Mouse (Mus musculus): Measurements from ENCODE around the gene Pofut2. TPM values are rescaled to one million over a fixed set of nuclear protein-coding genes. Genes with fewer than 3 reads are reported as not detected.

Pofut2 gene
- polyA plus RNA-seq (2014; fragmentation: Nextera tagmentation; extraction: Ambion mirVana), result 128 and 135 TPM in 2 replicates

GRCm38 (mm10) chr10:77258704-77259621, at the start of gene Pofut2:
Gene Pofut2, plus strand, starts transcription at chr10:77259218.
- H3K9ac ChIP-seq, result peak within 1 kb of the TSS; percentile 88
- H3K9me3 ChIP-seq (ENCODE audit: low read depth, low read length), result no peaks in the 10 kb centered on the region
- DNase-seq (peak; percentile 100), ATAC-seq (ENCODE audit: insufficient read depth) (peak; percentile 98)
- H3K4me3 ChIP-seq (ENCODE audit: low read depth, low read length), result peak within 1 kb of the TSS; percentile 91
- TF ChIP-seq CTCF (IDR thresholded peaks at IDR 0.05; ENCODE audit: low read depth), result peak; percentile 55
- no peaks in the 10 kb centered on the region for H3K27me3 ChIP-seq (ENCODE audit: insufficient read depth, low read length)
- peaks cover 35% of the 10 kb centered on the region for H3K36me3 ChIP-seq (ENCODE audit: insufficient read depth)
- H3K4me1 ChIP-seq (ENCODE audit: insufficient read depth), result 0 out of 2 replicates have a peak, but pooled peaks cover 6% of the 10 kb centered on the region
- peak within 1 kb of the TSS; percentile 88 for H3K27ac ChIP-seq (ENCODE audit: low read depth)
- peak within 1 kb of the TSS; percentile 87 for H3K4me2 ChIP-seq
- WGBS, result under 1% methylated on average over 81 of the region's 81 CpGs

DNA sequence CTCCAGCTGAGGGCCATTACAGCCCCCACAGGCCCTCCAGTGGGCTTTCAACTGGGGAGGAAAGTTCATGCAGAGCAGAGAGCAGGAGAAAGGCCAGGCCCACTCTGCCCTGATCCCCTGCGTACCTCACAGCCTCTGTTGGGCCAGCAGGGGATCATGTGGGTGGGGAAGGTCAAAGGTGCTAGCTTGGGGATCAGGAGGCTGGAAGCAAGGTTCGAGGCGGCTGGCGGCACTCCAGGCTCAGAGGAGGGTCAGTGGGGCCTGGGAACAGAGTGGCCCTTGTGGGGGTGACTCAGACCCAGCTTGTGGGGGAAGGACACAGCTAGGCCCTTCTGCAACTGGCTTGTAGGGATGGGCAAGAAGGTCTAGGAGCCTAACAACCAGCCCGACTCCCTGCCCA, 49.8 kb upstream of the Pofut2 start:
- no peak overlapping the region for H3K27ac ChIP-seq (ENCODE audit: low read depth)
- WGBS, result 59% methylated on average over 5 of the region's 5 CpGs
- H3K4me1 ChIP-seq (ENCODE audit: insufficient read depth), result peaks cover 5% of the 10 kb centered on the region; the same call in 1 of the 2 replicates

DNA sequence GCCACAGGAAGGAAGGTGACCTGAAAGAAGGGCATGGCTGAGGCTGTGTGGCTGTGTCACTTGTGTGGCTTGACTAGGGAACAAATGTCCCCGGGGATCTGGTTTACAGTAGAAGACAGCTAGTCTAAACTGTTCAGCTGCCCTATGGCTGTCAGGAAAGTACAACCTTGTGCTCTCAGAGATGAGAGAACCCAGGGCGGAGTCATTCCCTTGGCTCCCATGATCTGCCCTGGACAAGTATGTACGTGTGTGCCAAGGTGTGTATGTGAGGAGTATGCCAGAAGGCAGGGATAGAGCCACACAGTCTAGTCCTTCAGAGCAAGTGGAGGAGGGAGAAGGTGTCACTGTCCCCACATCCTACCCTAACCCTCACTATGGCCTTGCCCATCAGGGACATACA, 48.4 kb upstream of the Pofut2 start:
- 93% methylated on average over 3 of the region's 3 CpGs for WGBS
- ATAC-seq (ENCODE audit: insufficient read depth), result no peak
- Histone ChIP-seq H3K4me1 (ENCODE audit: insufficient read depth) (peaks cover 13% of the 10 kb centered on the region; the same call in 1 of the 2 replicates), H3K9ac (no peak overlapping the region), H3K4me3 (ENCODE audit: low read depth, low read length) (no peak overlapping the region), H3K9me3 (ENCODE audit: low read depth, low read length) (no peaks in the 10 kb centered on the region), H3K36me3 (ENCODE audit: insufficient read depth) (no peaks in the 10 kb centered on the region), H3K27me3 (ENCODE audit: insufficient read depth, low read length) (no peaks in the 10 kb centered on the region), H3K4me2 (no peak overlapping the region), H3K27ac (ENCODE audit: low read depth) (0 out of 2 replicates have a peak overlapping the region, but pooled peaks have one; percentile 22)
- no peak for DNase-seq
- TF ChIP-seq CTCF (IDR thresholded peaks at IDR 0.05; ENCODE audit: low read depth), result no peak

More for the DNA sequence above, 49.8 kb upstream of the Pofut2 start:
- Histone ChIP-seq H3K36me3 (ENCODE audit: insufficient read depth) (no peaks in the 10 kb centered on the region), H3K9me3 (ENCODE audit: low read depth, low read length) (no peaks in the 10 kb centered on the region), H3K9ac (no peak overlapping the region), H3K4me3 (ENCODE audit: low read depth, low read length) (no peak overlapping the region), H3K27me3 (ENCODE audit: insufficient read depth, low read length) (no peaks in the 10 kb centered on the region), H3K4me2 (no peak overlapping the region)
- no peak for ATAC-seq (ENCODE audit: insufficient read depth)
- no peak for DNase-seq
- no peak for TF ChIP-seq CTCF (IDR thresholded peaks at IDR 0.05; ENCODE audit: low read depth)

GRCm38 (mm10) chr10:77211116-77211570, 47.9 kb upstream of the Pofut2 start:
- no peak overlapping the region; the same call in 1 of the 2 replicates for H3K4me2 ChIP-seq
- peak; percentile 76 for DNase-seq
- H3K9ac ChIP-seq, result no peak overlapping the region
- no peaks in the 10 kb centered on the region for H3K27me3 ChIP-seq (ENCODE audit: insufficient read depth, low read length)
- peak overlapping the region; percentile 22 for H3K27ac ChIP-seq (ENCODE audit: low read depth)
- TF ChIP-seq CTCF (IDR thresholded peaks at IDR 0.05; ENCODE audit: low read depth), result no peak
- 35% methylated on average over 11 of the region's 11 CpGs for WGBS
- no peaks in the 10 kb centered on the region for H3K36me3 ChIP-seq (ENCODE audit: insufficient read depth)
- H3K4me3 ChIP-seq (ENCODE audit: low read depth, low read length), result no peak overlapping the region
- ATAC-seq (ENCODE audit: insufficient read depth), result peak; percentile 22; the same call in 1 of the 2 replicates
- peaks cover 18% of the 10 kb centered on the region; the same call in 1 of the 2 replicates for H3K4me1 ChIP-seq (ENCODE audit: insufficient read depth)
- H3K9me3 ChIP-seq (ENCODE audit: low read depth, low read length), result no peaks in the 10 kb centered on the region

GRCm38 (mm10) chr10:77212354-77213120, 46.5 kb upstream of the Pofut2 start:
- Histone ChIP-seq H3K27ac (ENCODE audit: low read depth) (no peak overlapping the region), H3K9ac (no peak overlapping the region), H3K4me1 (ENCODE audit: insufficient read depth) (peaks cover 19% of the 10 kb centered on the region), H3K9me3 (ENCODE audit: low read depth, low read length) (no peaks in the 10 kb centered on the region), H3K27me3 (ENCODE audit: insufficient read depth, low read length) (no peaks in the 10 kb centered on the region), H3K36me3 (ENCODE audit: insufficient read depth) (no peaks in the 10 kb centered on the region), H3K4me2 (no peak overlapping the region), H3K4me3 (ENCODE audit: low read depth, low read length) (no peak overlapping the region)
- no peak for TF ChIP-seq CTCF (IDR thresholded peaks at IDR 0.05; ENCODE audit: low read depth)
- ATAC-seq (ENCODE audit: insufficient read depth), result no peak
- no peak for DNase-seq
- WGBS, result 71% methylated on average over 6 of the region's 6 CpGs

DNA sequence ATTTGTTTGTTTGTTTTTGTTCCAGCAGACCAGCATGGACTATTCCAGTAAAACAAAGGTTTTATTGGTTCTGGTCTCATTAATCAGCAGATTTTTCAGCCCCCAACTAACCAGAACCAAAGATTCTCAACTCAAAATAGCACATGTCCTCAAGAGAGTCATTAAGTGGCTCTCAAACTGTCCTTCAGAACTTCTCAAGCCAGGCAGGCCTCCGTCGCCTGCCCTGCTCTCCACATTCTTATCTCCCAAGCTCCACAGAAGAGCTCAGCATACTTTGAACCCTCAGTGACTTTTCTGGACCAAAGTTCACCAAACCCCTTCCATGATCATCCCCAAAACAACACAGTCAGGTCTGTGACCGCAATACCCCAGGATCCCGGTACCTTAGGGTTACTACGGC, 45.5 kb upstream of the Pofut2 start:
- TF ChIP-seq CTCF (IDR thresholded peaks at IDR 0.05; ENCODE audit: low read depth), result no peak
- DNase-seq (no peak), ATAC-seq (ENCODE audit: insufficient read depth) (no peak)
- no peaks in the 10 kb centered on the region for H3K36me3 ChIP-seq (ENCODE audit: insufficient read depth)
- no peaks in the 10 kb centered on the region for H3K27me3 ChIP-seq (ENCODE audit: insufficient read depth, low read length)
- no peak overlapping the region; the same call in 1 of the 2 replicates for H3K27ac ChIP-seq (ENCODE audit: low read depth)
- H3K4me1 ChIP-seq (ENCODE audit: insufficient read depth), result peaks cover 22% of the 10 kb centered on the region
- no peak overlapping the region for H3K9ac ChIP-seq
- 78% methylated on average over 5 of the region's 5 CpGs for WGBS
- H3K9me3 ChIP-seq (ENCODE audit: low read depth, low read length), result no peaks in the 10 kb centered on the region
- no peak overlapping the region for H3K4me2 ChIP-seq
- no peak overlapping the region for H3K4me3 ChIP-seq (ENCODE audit: low read depth, low read length)

Measured in lung, embryonic 14.5 days (tissue).